Mouse (Mus musculus) mouse trophoblast stem cell (cell line): ENCODE measurements around the gene Capn7.

Experiments
- in situ Hi-C, 2 experiments: fragments of 300-500 bp; cut with MseI, MboI; formaldehyde crosslinking; loops; 2 replicates in 1 of 2; 3 replicates in 1 of 2; pipeline ENCODE4 v1.15.1; 2025

Capn7 gene

GRCm38 (mm10) chr14:31365350-31365749, 28.9 kb downstream of the Capn7 start:
- in situ Hi-C loops = loop anchor here in 1 of 2 experiments (5.0 kb wide), 1 partner anchor 107 kb away; no protein-coding TSS in a partner anchor

- in situ Hi-C loops = loop anchor here in 1 of 2 experiments (5.0 kb wide), 1 partner anchor 104 kb away; no protein-coding TSS in a partner anchor
Observed at GRCm38 (mm10) chr14:31367951-31368350, 31.5 kb downstream of the Capn7 start.

DNA sequence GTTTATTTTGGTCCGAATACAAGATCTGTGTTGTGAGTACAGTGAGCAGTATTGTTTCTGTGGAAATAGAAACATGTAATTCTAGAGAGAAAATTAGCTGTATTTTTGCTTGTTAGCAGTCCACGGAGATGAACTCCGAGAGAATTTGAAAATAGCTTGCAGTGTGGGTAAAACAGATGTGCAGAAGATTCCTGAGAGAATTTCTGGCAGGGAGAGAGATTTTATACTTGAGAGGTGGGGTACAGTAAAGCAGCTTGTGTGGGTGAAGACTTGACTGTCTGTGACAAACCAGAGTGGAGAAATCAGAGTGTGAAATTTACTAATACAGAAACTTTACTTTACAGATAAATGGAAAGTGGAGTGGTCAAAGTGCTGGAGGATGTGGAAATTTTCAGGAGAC, 32.9 kb downstream of the Capn7 start:
- in situ Hi-C loops = loop anchor here in 1 of 2 experiments (5.0 kb wide), 1 partner anchor 103 kb away; no protein-coding TSS in a partner anchor

- in situ Hi-C loops = no loop called here
Observed at GRCm38 (mm10) chr14:31374390-31374789, 38.0 kb downstream of the Capn7 start.

DNA sequence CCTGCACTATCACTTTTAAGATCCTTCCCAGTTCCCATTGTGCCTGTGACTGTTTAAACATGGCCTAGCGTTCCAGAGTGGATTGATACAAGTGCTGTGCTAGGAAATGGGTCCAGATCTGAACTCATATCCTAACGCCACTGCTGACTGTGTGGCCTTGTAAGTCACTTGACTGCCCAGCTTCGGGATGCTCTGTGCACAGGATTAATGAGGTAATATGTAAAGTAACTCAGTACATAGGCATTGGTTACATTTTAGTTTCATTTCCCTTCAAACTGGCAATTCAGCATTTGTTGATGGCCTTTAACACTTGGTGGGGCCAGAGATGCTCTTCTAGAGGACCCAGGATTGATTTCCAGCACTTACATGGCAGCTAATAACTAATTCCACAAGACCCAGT, 39.9 kb downstream of the Capn7 start:
- in situ Hi-C loops = no loop called here

DNA sequence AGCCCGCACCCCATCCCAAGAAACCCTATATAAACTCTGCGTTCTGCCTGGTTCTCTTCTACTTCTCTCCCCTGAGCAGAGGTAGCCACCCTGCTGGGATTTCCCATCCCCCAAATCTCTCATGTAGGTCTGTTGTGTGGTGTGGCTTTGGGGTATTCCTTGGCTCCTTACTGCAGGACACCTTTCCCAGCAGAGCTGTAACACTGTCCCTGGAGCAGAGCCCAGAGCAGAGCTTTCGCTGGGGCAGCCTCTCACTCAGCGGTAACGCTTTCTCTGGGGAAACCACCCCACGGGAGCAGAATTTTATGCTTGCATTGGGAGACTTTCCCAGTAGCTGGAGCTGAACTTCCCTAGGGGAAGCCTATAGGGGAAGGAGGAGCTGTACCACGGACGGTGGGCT, 45.8 kb downstream of the Capn7 start:
- in situ Hi-C loops = no loop called here

DNA sequence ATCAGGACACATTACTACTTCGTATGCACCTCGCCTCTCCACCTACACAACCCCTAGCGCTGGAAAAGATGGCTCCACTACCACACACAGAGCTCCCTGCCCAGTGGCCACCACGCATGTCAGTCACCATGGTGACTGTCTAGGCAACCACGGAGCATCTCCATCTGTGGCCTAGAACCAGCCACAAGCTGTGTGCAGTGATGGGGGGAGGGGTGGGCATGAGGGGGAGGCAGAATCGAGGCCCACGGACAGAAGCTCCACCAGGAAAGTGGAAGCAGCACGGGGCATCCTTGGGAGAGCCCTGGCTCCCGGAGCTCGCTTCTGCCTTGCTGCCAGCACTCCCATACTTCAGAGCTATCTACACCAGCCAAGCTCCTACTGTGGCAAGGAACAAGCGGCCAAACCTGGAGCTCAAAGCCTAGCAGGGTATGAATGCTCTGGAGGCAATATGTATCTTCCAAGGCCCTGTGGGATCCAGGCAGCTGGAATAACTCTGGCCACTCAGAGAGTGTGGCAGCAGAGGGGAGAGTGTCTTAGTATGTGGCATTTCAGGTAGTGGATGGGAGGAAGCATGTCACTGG, 47.1 kb downstream of the Capn7 start:
- in situ Hi-C loops = no loop called here

GRCm38 (mm10) chr14:31384366-31385323, 48.2 kb downstream of the Capn7 start:
- in situ Hi-C loops = loop anchor here (5.0 kb wide), 1 partner anchor 53 kb away; the partner anchor contains the start of gene Sh3bp5 (in 2 of the 2)

DNA sequence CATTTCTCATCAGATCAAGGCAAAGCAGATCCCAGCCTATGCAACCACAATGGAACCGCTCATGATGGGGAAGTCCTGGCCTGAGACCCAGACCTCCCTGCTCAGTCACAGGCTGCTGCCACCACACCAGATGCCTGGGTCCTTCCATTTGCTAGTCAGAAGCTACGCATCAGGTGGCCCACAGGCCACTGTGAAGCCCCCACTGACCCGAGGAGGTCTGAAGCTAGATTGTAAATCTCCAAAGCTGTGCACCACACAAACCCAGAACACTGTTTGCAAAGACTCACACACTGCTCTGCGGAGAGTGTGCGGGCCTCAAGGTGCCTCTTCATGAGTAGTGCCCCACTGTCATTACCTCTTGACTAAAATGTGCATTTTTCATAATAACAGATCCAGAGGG, 49.0 kb downstream of the Capn7 start:
- in situ Hi-C loops = loop anchor here (5.0 kb wide), 1 partner anchor 52 kb away; the partner anchor contains the start of gene Sh3bp5 (in 2 of the 2)

- in situ Hi-C loops = loop anchor here (5.0 kb wide), 1 partner anchor 51 kb away; the partner anchor contains the start of gene Sh3bp5 (in 2 of the 2)
Observed at GRCm38 (mm10) chr14:31385977-31386697, 49.7 kb downstream of the Capn7 start.

DNA sequence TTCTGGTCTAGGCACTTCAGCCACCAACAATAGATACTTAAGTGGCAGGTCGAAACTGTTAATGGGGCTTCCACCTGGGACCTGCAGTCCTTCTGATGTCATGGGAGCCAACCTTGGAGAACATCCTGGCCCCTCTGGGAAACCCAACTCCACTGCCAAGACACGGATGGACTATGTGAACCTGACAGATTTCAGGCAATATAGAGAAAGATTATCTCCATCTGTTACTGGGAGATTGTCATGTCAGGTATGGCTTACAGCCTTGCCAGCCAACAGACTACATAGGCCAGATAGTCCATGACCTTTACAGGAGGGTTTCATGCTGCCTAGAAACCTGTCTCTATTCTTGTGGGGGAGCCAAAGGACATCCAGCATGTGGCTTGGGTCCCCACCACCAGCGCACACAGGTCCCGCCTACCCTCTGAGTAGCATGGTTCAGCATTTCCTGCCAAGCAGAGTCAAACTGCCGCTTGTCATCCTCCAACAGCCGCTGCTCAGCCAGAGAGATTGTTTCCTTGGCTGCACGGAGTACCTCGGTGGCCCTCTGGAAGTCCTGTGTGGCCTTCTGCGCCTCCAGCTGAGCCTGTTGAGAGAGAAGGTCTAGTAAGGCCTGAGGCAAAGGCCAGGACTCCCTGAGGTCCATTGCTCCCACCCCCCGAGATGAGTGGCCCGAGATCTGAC, 51.0 kb downstream of the Capn7 start:
- in situ Hi-C loops = loop anchor here (5.0 kb wide), 1 partner anchor 50 kb away; the partner anchor contains the start of gene Sh3bp5 (in 2 of the 2)

DNA sequence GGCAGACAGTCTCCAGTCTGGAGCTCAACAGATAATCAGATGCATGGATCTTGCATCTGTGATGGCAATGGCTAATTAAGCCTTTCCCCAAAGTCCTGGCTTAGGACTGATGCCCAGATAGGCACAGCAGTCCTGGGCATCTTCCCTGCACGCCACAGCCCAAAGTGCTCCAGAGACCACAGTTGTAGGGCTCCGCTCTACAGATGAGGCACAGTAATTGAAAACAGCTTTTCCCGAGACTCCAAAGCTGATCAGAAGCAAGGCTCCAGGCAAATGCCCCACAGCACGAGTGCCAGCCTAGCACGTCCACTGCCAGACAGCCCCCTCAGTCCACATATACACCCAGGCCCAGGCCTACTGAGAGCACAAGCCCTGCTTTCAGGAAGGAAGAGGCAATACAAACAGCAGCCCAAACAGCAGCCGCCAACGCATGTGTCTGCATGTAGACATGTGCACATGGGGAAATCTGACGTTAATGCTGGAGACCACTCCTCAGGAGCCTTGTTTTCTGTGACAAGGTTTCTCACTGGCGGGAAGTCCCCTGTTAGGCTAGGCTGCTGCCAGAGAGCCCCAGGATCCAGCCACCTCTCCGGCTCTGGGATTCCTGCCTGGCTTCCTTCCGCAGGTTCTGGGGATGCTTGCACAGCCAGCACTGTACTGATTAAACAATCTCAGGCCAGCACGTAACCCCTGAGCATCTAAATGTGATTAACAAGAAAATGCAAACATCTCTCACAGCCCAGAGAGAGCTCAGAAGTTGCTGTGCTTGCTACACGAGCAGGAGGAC, 51.8 kb downstream of the Capn7 start:
- in situ Hi-C loops = loop anchor here (5.0 kb wide), 1 partner anchor 49 kb away; the partner anchor contains the start of gene Sh3bp5 (in 2 of the 2)

DNA sequence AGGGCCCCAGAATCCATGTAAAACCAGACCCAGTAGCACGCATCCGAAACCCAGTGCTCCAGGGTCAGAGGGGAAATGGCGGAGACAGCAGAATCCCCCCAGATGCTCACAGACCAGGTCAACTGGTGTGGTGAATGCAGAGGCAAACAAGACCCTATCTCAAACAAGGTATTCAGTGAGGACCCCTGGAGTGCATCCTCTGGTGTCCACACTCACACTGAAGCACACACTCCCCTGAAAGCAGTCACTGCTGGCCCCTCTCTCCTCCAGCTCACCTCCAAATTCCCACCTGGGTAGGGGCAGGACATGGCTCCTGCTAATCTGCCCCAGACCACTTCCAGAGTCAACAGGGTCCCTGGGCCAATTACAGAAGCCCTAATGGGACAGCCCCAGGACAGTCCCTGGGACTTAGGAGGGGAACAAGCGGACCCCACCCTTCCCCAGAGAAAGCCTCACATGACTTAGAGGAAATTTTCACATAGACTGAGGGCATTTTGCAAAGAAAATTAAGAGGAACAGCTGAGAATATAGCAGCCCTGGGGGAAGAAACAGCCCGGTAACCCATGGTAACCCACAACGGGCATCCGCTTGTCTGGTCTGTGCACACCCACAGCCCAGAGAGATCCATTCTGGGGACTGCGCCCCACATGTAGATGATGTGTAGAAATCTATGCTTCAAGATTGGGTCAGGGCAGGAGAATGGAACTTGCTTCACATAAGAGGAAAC, 53.1 kb downstream of the Capn7 start:
- in situ Hi-C loops = loop anchor here (5.0 kb wide), 1 partner anchor 48 kb away; the partner anchor contains the start of gene Sh3bp5 (in 2 of the 2)

DNA sequence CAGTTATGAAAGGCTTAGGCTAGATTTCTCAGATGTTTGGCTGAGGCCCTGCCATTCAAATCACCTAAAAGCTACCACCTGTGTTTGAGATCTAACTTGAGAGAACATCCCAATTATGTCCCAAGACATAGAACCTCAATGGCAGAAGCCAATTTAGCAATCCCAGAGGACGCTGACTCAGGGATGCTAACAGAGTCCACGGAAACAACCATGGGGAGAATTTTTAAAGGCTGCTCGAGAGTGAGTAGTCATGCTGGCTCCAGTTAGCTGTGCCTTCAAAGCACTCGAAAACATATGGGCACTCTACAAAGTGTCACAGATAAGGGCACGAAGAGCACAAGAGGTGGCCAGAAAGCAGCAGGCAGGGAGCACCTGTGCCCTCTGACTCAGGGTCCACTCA, 55.9 kb downstream of the Capn7 start:
- in situ Hi-C loops = no loop called here

DNA sequence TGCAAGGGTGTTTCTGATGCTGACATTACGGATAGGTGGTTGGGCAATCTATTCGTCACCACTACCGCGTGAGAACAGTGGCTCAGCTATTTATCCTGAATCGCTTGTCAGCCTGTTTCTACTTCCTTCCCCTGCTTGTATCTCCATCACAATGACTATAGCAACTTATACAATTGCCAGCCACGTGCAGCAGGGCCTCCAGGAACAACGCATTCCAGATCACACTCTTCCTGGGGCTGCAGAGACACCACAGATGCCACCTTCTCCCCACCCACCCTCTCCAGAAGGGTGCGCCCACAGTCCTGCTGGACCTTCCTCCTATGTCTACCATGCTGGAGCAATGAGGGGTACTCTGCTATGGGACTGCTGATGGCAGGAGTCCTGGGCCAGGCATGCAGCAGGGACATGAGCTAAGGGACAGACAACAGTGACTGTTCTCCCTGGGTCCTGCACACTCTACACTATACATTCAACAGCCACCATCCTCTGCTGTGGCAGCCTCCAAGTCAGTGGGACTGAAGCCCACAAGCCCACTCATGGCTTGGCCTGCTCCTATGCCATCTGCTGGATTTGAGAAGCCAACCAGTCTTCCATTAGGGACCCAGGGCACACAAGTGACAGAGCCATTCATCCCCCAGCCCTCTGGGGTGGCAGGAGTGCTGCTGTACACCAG, 56.6 kb downstream of the Capn7 start:
- in situ Hi-C loops = no loop called here

DNA sequence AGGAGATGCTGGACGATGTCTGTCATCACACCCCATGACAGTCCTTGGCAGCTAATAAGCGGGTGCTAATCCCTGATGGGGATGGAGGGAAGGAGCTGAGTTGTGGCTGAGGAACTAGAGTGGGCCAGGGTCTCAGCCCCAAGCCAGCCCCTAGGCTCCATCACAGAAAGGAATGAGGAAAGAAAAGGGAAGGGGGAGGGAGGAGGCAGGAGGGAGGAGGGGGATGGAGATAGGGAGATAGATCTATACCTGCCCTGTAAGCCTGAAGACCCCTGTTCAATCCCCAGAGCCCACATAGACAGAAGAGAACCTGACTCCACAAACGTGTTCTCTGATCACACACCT, 57.1 kb downstream of the Capn7 start:
- in situ Hi-C loops = no loop called here

DNA sequence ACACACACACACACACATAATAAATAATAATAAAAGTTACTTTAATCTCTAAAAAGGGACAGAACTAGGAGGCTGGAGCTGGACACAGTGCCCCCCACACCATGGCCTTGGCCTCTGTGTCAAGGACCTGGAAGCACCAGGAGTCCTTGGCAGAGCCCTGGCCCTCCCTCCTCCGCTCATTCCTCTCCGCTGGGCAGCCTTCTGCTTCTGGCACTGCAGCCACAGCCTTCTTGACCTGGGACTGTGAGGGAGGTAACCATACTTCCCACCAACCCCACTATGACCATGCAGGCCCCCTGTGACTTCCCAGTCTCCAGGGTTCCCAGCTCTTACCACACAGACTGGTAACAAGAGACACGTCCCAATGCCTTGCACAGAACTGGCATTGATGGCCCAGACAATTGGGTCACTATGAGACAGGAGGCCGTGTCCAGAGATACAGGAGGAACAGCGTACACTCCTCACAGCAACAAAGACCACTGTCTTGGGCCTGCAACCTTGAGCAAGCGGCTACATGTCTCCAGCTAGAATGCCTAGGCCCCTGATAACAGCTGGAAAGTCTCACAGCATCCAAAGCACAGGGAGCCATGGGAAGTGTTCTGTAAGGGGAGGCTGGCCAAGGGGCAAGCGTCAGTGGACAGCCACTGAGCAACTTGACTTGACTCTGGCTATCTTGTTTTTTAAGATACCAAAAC, 57.6 kb downstream of the Capn7 start:
- in situ Hi-C loops = no loop called here

DNA sequence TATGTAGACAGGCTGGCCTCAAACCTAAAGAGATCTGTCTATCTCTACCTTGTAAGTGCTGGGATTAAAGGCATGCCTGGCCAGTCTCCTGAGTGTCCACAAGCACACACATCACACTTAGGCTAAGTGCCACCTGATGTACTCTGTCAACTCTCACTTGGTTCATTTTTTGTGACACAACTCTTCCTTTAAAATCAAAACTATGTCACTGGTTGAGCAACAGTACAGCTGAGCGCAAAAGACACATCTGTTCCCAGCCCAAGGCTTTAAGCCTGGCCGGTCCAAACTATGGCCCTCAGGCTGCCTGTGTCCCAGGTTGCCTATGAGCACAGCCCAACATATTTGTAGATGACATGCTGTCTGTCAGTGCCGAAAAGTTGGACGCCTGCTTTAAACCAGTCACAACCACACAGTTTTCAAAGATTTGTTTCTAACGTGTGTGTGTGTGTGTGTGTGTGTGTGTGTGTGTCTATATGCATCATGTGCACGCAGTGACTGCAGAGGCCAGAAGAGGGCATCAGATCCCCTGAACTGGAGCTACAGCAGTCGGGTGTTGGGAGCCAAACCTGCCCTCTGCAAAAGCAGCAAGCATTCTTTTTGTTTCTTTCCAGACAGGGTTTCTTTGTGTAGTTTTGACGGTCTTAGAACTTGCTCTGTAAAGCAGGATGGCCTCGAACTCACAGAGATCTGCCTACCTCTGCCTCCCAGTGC, 58.5 kb downstream of the Capn7 start:
- in situ Hi-C loops = no loop called here
